In genomic region chr19:55643288-55643901, GRCm38 (mm10) we compare ENCODE assay signal across 8 mouse cellular contexts.
DNase-seq lines count a peak whose midpoint lies in the region; ATAC-seq and TF ChIP-seq lines count a peak whose summit lies in the region.

No protein-coding gene starts in this region.

- intact Hi-C loops in left cerebral cortex, postnatal 36 days (cut with DNase I), result no loop called here

- peak overlapping the region; percentile 40; the same call in 1 of the 2 replicates for H3K9ac ChIP-seq in hindbrain, postnatal 0 days (replicated peaks; ENCODE audit: low read length)

- peak overlapping the region; percentile 52 for H3K4me2 ChIP-seq in hindbrain, postnatal 0 days (ENCODE audit: low read depth, low read length)

- no peak overlapping the region for H3K27ac ChIP-seq in hindbrain, postnatal 0 days

- H3K4me1 ChIP-seq in hindbrain, postnatal 0 days (ENCODE audit: insufficient read depth, low read length), result no peaks in the 10 kb centered on the region

- TF ChIP-seq CTCF in hindbrain, postnatal 0 days (IDR thresholded peaks at IDR 0.05; ENCODE audit: low read depth), result no peak

- H3K27me3 ChIP-seq in hindbrain, postnatal 0 days (ENCODE audit: insufficient read depth, low read length), result no peaks in the 10 kb centered on the region

- ATAC-seq in hindbrain, postnatal 0 days, result peak; percentile 63; the same call in 1 of the 2 replicates
- peak; percentile 91 for ATAC-seq in megakaryocyte progenitor cell, adult 5-6 weeks (replicated peaks; ENCODE audit: poor library complexity)

- WGBS in hindbrain, postnatal 0 days, result 10% methylated on average over 13 of the region's 14 CpGs

- H3K36me3 ChIP-seq in hindbrain, postnatal 0 days (ENCODE audit: insufficient read depth, low read length), result no peaks in the 10 kb centered on the region

- peak overlapping the region; percentile 24 for H3K4me3 ChIP-seq in hindbrain, postnatal 0 days (ENCODE audit: low read length)

- DNase-seq in right cerebral cortex, adult 2 months (ENCODE audit: low spot score in 2 of 2), result peak; percentile 23 to 46
- DNase-seq in right cerebral cortex, postnatal 36 days (ENCODE audit: low spot score in 2 of 2), result no peak
- DNase-seq in cerebellum, adult 9-11 months, result peak; percentile 11
- DNase-seq in gastrocnemius, postnatal 10 days, result peak; percentile 32
- peak; percentile 53 for DNase-seq in hindbrain, postnatal 0 days (ENCODE audit: low spot score)
- peak; percentile 40 to 47 for DNase-seq in left cerebral cortex, postnatal 36 days (ENCODE audit: low spot score in 2 of 2)
- DNase-seq in spleen, postnatal 14 days (ENCODE audit: low spot score in 2 of 2), result peak; percentile 14 to 32

- H3K9me3 ChIP-seq in hindbrain, postnatal 0 days (ENCODE audit: low read length), result no peaks in the 10 kb centered on the region

Comparison
In these comparisons a context has a peak if more than half of its experiments do, and no peak if none do; other contexts are left out.
1. DNase-seq: peak in right cerebral cortex, adult 2 months (2 of 2), cerebellum, adult 9-11 months (single experiment), gastrocnemius, postnatal 10 days (single experiment), hindbrain, postnatal 0 days (single experiment), left cerebral cortex, postnatal 36 days (2 of 2) and spleen, postnatal 14 days (2 of 2); none in right cerebral cortex, postnatal 36 days (0 of 2).